Mouse (Mus musculus): ENCODE data around the gene Tnnc1. TPM values are rescaled to one million over a fixed set of nuclear protein-coding genes. Genes with fewer than 3 reads are reported as not detected.

Tnnc1 gene
- polyA plus RNA-seq, 1 experiment from 2014 or later, result 3.2 TPM

GRCm38 (mm10) chr14:31252091-31252490 is 44.0 kb downstream of the Tnnc1 start:
- peak overlapping the region; percentile 94 for H3K9ac ChIP-seq
- H3K9me3 ChIP-seq (ENCODE audit: control insufficient read depth, low read length), result no peaks in the 10 kb centered on the region
- DNase-seq (ENCODE audit: low spot score) (no peak), ATAC-seq (ENCODE audit: low FRiP score) (no peak)
- peak overlapping the region; percentile 72 for H3K4me2 ChIP-seq (replicated peaks)
- WGBS, result 91% methylated on average over 5 of the region's 5 CpGs
- H3K4me1 ChIP-seq (replicated peaks; ENCODE audit: control insufficient read depth, insufficient read depth, low read length), result peaks cover 10% of the 10 kb centered on the region
- H3K4me3 ChIP-seq (replicated peaks; ENCODE audit: low read length), result peak overlapping the region; percentile 86
- H3K36me3 ChIP-seq (replicated peaks; ENCODE audit: control insufficient read depth, insufficient read depth), result peaks cover 46% of the 10 kb centered on the region
- H3K27me3 ChIP-seq (ENCODE audit: control insufficient read depth, insufficient read depth, low read length), result no peaks in the 10 kb centered on the region
- no peak overlapping the region for H3K27ac ChIP-seq

DNA sequence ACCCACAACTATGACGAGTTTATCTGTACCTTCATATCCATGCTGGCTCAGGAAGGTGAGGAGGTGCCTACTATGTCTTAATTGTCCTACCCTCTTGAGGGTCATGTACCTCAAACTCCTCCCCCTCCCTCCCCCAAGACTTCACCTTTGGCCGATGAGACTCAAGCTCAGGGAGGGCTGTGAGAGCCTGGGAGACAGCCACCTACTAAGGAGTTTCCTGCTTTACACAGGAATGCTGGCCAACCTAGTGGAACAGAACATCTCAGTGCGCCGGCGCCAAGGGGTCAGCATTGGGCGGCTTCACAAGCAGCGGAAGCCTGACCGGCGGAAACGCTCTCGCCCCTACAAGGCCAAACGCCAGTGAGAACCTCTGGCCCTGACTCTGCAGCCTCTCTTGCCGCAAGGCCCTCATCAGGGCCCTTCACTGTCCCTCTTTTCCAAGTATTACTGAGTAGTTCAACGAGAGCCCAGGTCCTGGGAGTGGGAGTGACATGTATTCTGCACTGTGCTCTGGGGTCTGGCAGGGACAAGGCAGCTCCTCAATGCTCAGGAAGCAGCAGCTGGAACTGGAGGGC is 50.5 kb downstream of the Tnnc1 start:
- no peak overlapping the region for H3K27ac ChIP-seq
- WGBS, result 98% methylated on average over 14 of the region's 14 CpGs

GRCm38 (mm10) chr14:31260374-31260773 is 52.3 kb downstream of the Tnnc1 start:
- no peak overlapping the region for H3K4me3 ChIP-seq (replicated peaks; ENCODE audit: low read length)
- 91% methylated on average over 4 of the region's 4 CpGs for WGBS
- DNase-seq (ENCODE audit: low spot score), result no peak
- H3K4me2 ChIP-seq (replicated peaks), result no peak overlapping the region
- no peak overlapping the region for H3K9ac ChIP-seq
- ATAC-seq (ENCODE audit: low FRiP score), result no peak
- no peaks in the 10 kb centered on the region for H3K4me1 ChIP-seq (replicated peaks; ENCODE audit: control insufficient read depth, insufficient read depth, low read length)
- H3K36me3 ChIP-seq (replicated peaks; ENCODE audit: control insufficient read depth, insufficient read depth), result peaks cover 69% of the 10 kb centered on the region
- no peaks in the 10 kb centered on the region for H3K27me3 ChIP-seq (ENCODE audit: control insufficient read depth, insufficient read depth, low read length)
- no peaks in the 10 kb centered on the region for H3K9me3 ChIP-seq (ENCODE audit: control insufficient read depth, low read length)
- no peak overlapping the region for H3K27ac ChIP-seq

More for the DNA sequence above, 50.5 kb downstream of the Tnnc1 start:
- H3K4me3 ChIP-seq (replicated peaks; ENCODE audit: low read length), result no peak overlapping the region
- peaks cover 87% of the 10 kb centered on the region for H3K36me3 ChIP-seq (replicated peaks; ENCODE audit: control insufficient read depth, insufficient read depth)
- H3K27me3 ChIP-seq (ENCODE audit: control insufficient read depth, insufficient read depth, low read length), result no peaks in the 10 kb centered on the region
- ATAC-seq (ENCODE audit: low FRiP score) (no peak), DNase-seq (ENCODE audit: low spot score) (no peak)
- no peaks in the 10 kb centered on the region for H3K4me1 ChIP-seq (replicated peaks; ENCODE audit: control insufficient read depth, insufficient read depth, low read length)
- no peaks in the 10 kb centered on the region for H3K9me3 ChIP-seq (ENCODE audit: control insufficient read depth, low read length)
- no peak overlapping the region for H3K9ac ChIP-seq
- H3K4me2 ChIP-seq (replicated peaks), result no peak overlapping the region

DNA sequence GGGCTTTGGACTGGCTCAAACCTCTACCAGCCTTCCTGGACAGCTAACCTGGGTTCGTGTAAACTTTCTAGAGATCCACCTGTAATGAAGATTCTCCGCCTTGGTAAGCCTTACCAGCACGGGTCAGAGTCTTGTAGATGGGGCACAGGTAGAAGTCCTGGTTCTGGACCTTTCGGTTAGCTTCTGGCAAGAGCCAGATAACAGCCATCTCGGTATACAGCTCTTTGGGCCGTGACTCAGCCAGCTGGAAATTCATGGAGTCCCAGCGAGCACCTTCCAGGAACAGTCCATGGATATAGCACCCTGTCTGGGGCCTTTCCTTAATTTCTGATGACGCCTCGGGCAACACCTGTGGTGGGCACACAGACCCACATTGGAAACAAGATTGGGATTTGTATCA is 52.8 kb downstream of the Tnnc1 start:
- no peaks in the 10 kb centered on the region for H3K4me1 ChIP-seq (replicated peaks; ENCODE audit: control insufficient read depth, insufficient read depth, low read length)
- H3K9me3 ChIP-seq (ENCODE audit: control insufficient read depth, low read length), result no peaks in the 10 kb centered on the region
- no peak for ATAC-seq (ENCODE audit: low FRiP score)
- H3K36me3 ChIP-seq (replicated peaks; ENCODE audit: control insufficient read depth, insufficient read depth), result peaks cover 64% of the 10 kb centered on the region
- H3K4me3 ChIP-seq (replicated peaks; ENCODE audit: low read length), result no peak overlapping the region
- no peak overlapping the region for H3K4me2 ChIP-seq (replicated peaks)
- H3K9ac ChIP-seq, result no peak overlapping the region
- 95% methylated on average over 9 of the region's 9 CpGs for WGBS
- H3K27ac ChIP-seq, result no peak overlapping the region
- no peak for DNase-seq (ENCODE audit: low spot score)
- no peaks in the 10 kb centered on the region for H3K27me3 ChIP-seq (ENCODE audit: control insufficient read depth, insufficient read depth, low read length)

Other genes starting within 250 kb of the Tnnc1 start
- gene Glt8d1, start 206.9 kb upstream of the Tnnc1 start, polyA plus RNA-seq (2014; fragmentation: Nextera tagmentation; extraction: Ambion mirVana), result 59.5 and 64.4 TPM in 2 replicates
- 315 and 357 TPM in 2 replicates for gene Spcs1, start 206.6 kb upstream of the Tnnc1 start, polyA plus RNA-seq (2014; fragmentation: Nextera tagmentation; extraction: Ambion mirVana)
- gene Pbrm1, start 189.2 kb upstream of the Tnnc1 start, polyA plus RNA-seq (2014; fragmentation: Nextera tagmentation; extraction: Ambion mirVana), result 98.2 and 105 TPM in 2 replicates
- gene Gnl3, start 189.2 kb upstream of the Tnnc1 start, polyA plus RNA-seq (2014; fragmentation: Nextera tagmentation; extraction: Ambion mirVana), result 43.2 and 44.6 TPM in 2 replicates
- gene Smim4, start 79.4 kb upstream of the Tnnc1 start, polyA plus RNA-seq (2014; fragmentation: Nextera tagmentation; extraction: Ambion mirVana), result 55.5 and 77.7 TPM in 2 replicates
- 260 and 277 TPM in 2 replicates for gene Nt5dc2, start 77.3 kb upstream of the Tnnc1 start, polyA plus RNA-seq (2014; fragmentation: Nextera tagmentation; extraction: Ambion mirVana)
- gene Stab1, start 39.7 kb upstream of the Tnnc1 start, polyA plus RNA-seq (2014; fragmentation: Nextera tagmentation; extraction: Ambion mirVana), result 17.9 and 27.6 TPM in 2 replicates
- 304 and 309 TPM in 2 replicates for gene Nisch, start 8.6 kb downstream of the Tnnc1 start, polyA plus RNA-seq (2014; fragmentation: Nextera tagmentation; extraction: Ambion mirVana)
- gene Sema3g, start 9.5 kb downstream of the Tnnc1 start, polyA plus RNA-seq (2014; fragmentation: Nextera tagmentation; extraction: Ambion mirVana), result 0.27 and 0.32 TPM in 2 replicates
- gene Phf7, start 43.0 kb downstream of the Tnnc1 start, polyA plus RNA-seq (2014; fragmentation: Nextera tagmentation; extraction: Ambion mirVana), result 10.4 and 10.7 TPM in 2 replicates
- gene Bap1, start 43.1 kb downstream of the Tnnc1 start, polyA plus RNA-seq (2014; fragmentation: Nextera tagmentation; extraction: Ambion mirVana), result 93.3 and 94.1 TPM in 2 replicates
- gene Dnah1, start 115.6 kb downstream of the Tnnc1 start, polyA plus RNA-seq (2014; fragmentation: Nextera tagmentation; extraction: Ambion mirVana), result 3.6 and 4.3 TPM in 2 replicates
- gene Capn7, start 128.3 kb downstream of the Tnnc1 start, polyA plus RNA-seq (2014; fragmentation: Nextera tagmentation; extraction: Ambion mirVana), result 90.6 and 103 TPM in 2 replicates
- gene Sh3bp5, start 227.8 kb downstream of the Tnnc1 start, polyA plus RNA-seq (2014; fragmentation: Nextera tagmentation; extraction: Ambion mirVana), result 86.9 and 93.7 TPM in 2 replicates

Measured in hindbrain, embryonic 14.5 days (tissue).